Mouse (Mus musculus): ENCODE results near the gene Gm20708.

GRCm38 (mm10) chr11:117854241-117854640 lies 44.8 kb downstream of the Gm20708 start:
- TF ChIP-seq CTCF (IDR thresholded peaks at IDR 0.05; ENCODE audit: control insufficient read depth, insufficient read depth, insufficient replicate concordance, low read depth, low read length) (no peak), POLR2A (IDR thresholded peaks at IDR 0.05; ENCODE audit: control insufficient read depth, low read depth, low read length) (no peak)
